Mouse (Mus musculus) testis, adult 2 months (tissue): ENCODE data around the gene Xpnpep2. TPM values are rescaled to one million over a fixed set of nuclear protein-coding genes. Genes with fewer than 3 reads are reported as not detected.

Source experiments
- H3K27ac ChIP-seq: fragments of 200-500 bp; 2 replicates; pipeline ENCODE4 v1.5.1; 2012; ENCODE audit warnings: low read depth, low read length; ENCODE audit not compliant: control insufficient read depth, insufficient read depth
- H3K27me3 ChIP-seq: fragments of 200-500 bp; 2 replicates; pipeline ENCODE4 v1.6.1; 2012; ENCODE audit warnings: mild to moderate bottlenecking, low read length, moderate library complexity; ENCODE audit not compliant: control insufficient read depth, insufficient read depth
- H3K36me3 ChIP-seq: fragments of 200-500 bp; 2 replicates; pipeline ENCODE4 v1.6.1; 2012; ENCODE audit warnings: mild to moderate bottlenecking, low read length; ENCODE audit not compliant: control insufficient read depth, insufficient read depth
- H3K4me1 ChIP-seq: fragments of 200-500 bp; 2 replicates; pipeline ENCODE4 v1.6.1; 2012; ENCODE audit warnings: low read length; ENCODE audit not compliant: control insufficient read depth, insufficient read depth
- H3K4me3 ChIP-seq: fragments of 200-500 bp; 2 replicates; pipeline ENCODE4 v1.5.1; 2012; ENCODE audit warnings: low read depth, mild to moderate bottlenecking, low read length, moderate library complexity, mixed read lengths; ENCODE audit not compliant: control insufficient read depth
- CTCF ChIP-seq: fragments of 200-500 bp; IDR thresholded peaks from 2 replicates; pipeline ENCODE4 v1.5.1; 2012; ENCODE audit warnings: low read depth, mild to moderate bottlenecking, inconsistent platforms, low read length, moderate library complexity; ENCODE audit not compliant: control insufficient read depth, insufficient read depth, insufficient replicate concordance
- POLR2A ChIP-seq: fragments of 200-500 bp; IDR thresholded peaks from 2 replicates; pipeline ENCODE4 v1.6.1; 2012; ENCODE audit warnings: low read depth, mild to moderate bottlenecking, inconsistent platforms, low read length, moderate library complexity; ENCODE audit not compliant: control insufficient read depth
- polyA plus RNA-seq: library from polyadenylated mRNA; depleted of rRNA; stranded (reverse); fragments of >200 nt; gene quantifications from 2 replicates; pipeline ENCODE4 v1.2.3, GENCODE M21; 2012

Xpnpep2 gene
- polyA plus RNA-seq, 1 experiment: 0.16 TPM

DNA sequence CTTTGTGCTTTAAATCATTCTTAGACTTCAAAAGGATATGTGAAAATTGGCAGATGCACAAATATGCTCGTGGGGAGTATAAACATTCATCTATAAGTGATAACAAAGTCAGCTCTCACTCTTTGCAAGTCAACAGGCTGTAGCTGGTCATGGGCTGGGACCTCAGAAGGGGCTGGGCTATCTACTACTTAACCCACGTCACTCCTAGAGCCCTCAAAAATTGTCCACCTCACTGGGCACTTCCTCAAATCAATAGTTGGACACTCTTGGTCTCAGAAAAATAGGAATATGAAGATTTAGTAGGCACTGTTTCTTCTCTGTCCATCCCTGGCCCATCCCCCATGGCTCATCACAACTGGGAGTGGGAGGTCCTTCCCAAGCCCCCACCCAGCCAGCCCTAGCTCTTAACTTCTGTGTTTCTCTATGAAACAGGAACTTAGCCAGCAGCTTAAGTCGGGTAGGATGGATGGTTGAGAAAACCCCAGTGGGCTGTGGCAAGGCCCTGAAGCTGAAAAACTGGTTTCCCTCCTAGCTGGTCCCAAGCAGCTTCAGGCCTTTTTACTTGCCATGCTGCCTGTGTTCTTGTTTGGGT, 31.9 kb downstream of the Xpnpep2 start:
- H3K36me3 ChIP-seq: no peaks in the 10 kb centered on the region
- no peak overlapping the region for H3K27ac ChIP-seq
- H3K4me1 ChIP-seq: peaks cover 2% of the 10 kb centered on the region
- no peaks in the 10 kb centered on the region for H3K27me3 ChIP-seq
- TF ChIP-seq POLR2A (no peak), CTCF (no peak)
- no peak overlapping the region for H3K4me3 ChIP-seq

DNA sequence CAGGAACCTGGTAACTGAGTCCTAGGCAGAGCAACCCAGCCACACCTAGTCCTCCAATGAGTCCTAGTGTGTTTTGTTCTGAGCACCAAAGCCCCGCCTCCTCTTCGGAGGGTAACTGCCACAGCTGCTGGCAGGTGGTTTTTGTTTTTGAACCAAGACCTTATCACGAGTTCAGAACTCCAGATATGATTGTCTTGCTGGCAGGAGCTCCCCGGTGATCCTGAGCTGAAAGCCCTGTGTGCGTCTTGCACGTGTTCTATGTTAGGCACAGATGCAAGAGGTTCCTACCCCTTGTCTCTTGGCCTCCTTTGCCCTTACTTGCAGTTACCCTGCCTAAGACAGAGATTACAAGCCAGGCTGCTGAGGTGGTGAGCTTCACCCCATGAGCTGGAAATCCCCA, 33.0 kb downstream of the Xpnpep2 start:
- TF ChIP-seq POLR2A (no peak), CTCF (no peak)
- no peaks in the 10 kb centered on the region for H3K36me3 ChIP-seq
- no peaks in the 10 kb centered on the region for H3K27me3 ChIP-seq
- peaks cover 2% of the 10 kb centered on the region for H3K4me1 ChIP-seq
- no peak overlapping the region for H3K27ac ChIP-seq
- no peak overlapping the region for H3K4me3 ChIP-seq

DNA sequence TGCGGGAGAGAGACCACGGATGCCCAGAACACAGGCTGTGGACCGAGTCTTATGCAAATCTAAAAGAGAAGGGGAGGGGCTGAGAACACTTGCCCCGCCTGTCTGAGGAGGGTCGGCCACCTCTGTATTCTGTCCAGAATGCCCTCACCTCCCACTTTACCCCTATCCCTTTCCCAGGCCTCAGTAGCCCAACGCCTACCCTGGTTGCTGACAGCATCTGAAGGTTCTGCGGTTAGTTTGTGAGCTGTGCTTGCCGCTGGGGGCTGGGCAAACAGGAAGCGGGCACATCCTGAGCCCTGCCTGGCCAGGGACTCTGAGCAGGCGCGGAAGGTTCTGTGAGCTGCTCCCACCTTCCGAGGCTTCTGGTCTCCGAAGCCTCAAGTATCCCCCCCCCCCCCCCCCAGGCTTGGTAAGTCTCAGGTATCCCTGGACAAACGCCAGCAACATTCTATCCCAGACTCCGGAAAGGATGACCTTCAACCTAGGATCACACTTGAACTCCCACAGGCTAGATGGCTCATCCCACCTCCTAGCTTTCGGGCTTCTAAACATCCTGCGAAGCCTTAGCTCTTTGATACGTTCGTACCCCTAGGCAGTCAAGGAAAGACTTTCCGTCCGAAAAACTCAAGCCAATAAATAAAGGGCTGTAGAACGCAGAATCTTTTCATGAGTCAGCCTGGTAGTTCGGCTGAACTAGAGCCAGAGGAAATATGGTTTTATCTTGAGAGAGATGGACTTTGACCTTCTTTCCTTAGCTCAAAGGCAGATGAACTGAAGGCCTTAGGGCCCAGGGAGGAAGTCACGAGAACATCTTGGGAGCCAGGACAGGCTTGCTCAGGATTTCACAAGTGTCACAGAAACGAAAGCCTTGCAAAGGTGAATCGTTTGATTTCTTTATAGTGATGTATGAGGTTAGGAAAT, 35.1 kb downstream of the Xpnpep2 start:
- H3K27me3 ChIP-seq: no peaks in the 10 kb centered on the region
- no peak for TF ChIP-seq CTCF
- no peak for TF ChIP-seq POLR2A
- H3K36me3 ChIP-seq: no peaks in the 10 kb centered on the region
- no peak overlapping the region for H3K27ac ChIP-seq
- H3K4me3 ChIP-seq: peak overlapping the region; percentile 35
- peaks cover 2% of the 10 kb centered on the region; the same call in 1 of the 2 replicates for H3K4me1 ChIP-seq

DNA sequence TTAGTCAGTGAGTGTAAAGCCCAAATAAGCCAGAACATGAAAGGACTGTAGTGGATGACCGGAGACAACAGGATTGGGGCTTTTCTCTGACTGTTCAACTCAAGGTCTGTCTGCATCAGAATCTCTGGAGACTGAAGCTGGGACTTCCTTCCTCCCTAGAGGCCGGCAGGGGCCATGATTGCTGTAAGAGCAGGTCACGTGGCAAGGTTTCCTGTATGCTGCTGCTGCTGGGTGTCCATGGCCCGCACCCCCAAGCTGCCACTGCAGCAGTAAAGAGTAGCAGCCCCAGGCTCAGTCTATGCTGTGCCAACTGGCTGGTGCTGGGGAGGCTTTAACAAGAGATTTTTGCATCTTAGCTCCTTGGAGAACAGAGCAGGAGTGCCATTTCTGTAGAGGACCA, 37.7 kb downstream of the Xpnpep2 start, which contains the start of gene Sash3:
TSS of gene Sash3 (plus strand) at position 175 of the 400 bp plus-strand sequence.
- no peak within 1 kb of the TSS for H3K27ac ChIP-seq
- no peaks in the 10 kb centered on the region for H3K36me3 ChIP-seq
- H3K27me3 ChIP-seq: no peaks in the 10 kb centered on the region
- H3K4me1 ChIP-seq: peaks cover 2% of the 10 kb centered on the region; the same call in 1 of the 2 replicates
- no peak for TF ChIP-seq POLR2A
- TF ChIP-seq CTCF: no peak
- H3K4me3 ChIP-seq: no peak within 1 kb of the TSS

DNA sequence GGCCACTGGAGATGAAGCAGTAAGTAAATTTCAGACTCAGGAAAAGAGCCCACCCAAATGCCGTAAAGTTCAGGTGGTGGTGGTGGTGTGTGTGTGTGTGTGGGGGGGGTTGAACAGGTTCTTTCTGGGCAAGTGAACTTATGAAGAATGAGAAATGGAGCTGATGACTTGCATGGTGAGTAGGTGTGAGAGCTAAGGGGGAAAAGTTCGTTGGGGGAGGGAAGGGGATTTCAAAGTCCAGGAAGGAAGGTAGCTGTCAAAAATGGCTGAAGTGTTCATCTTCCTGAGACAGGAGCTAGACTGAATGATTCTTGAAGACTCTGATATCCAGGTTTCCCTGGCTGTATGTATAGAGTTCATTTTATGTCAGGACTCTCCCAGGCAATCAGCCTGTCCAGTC, 38.7 kb downstream of the Xpnpep2 start:
- H3K4me3 ChIP-seq: no peak overlapping the region
- TF ChIP-seq CTCF: no peak
- no peak for TF ChIP-seq POLR2A
- peaks cover 2% of the 10 kb centered on the region; the same call in 1 of the 2 replicates for H3K4me1 ChIP-seq
- H3K27ac ChIP-seq: no peak overlapping the region
- no peaks in the 10 kb centered on the region for H3K27me3 ChIP-seq
- no peaks in the 10 kb centered on the region for H3K36me3 ChIP-seq

DNA sequence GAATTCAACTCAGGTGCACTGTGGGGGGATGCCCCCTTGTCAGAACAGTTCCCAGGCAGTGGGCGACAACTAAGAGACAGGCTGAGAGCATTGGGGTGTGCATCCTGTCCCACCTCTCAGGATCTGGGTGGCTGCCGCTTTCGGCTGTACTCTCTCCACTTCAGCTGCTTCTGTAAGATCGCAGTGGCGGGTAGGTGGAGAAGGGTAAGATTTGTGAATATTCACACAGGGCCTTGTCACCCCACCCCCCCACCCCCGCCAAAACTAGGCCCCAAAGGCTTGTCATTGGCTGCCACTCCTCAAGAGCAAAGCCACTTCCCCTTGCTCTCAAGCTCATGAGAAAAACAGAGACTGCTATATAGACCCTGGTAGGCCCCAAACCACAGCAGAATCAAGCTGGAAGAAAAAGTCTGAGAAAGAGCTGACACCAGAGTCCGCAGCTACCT, 39.2 kb downstream of the Xpnpep2 start:
- Histone ChIP-seq H3K36me3 (no peaks in the 10 kb centered on the region), H3K4me1 (peaks cover 2% of the 10 kb centered on the region; the same call in 1 of the 2 replicates), H3K4me3 (no peak overlapping the region), H3K27me3 (no peaks in the 10 kb centered on the region), H3K27ac (no peak overlapping the region)
- no peak for TF ChIP-seq CTCF
- no peak for TF ChIP-seq POLR2A

DNA sequence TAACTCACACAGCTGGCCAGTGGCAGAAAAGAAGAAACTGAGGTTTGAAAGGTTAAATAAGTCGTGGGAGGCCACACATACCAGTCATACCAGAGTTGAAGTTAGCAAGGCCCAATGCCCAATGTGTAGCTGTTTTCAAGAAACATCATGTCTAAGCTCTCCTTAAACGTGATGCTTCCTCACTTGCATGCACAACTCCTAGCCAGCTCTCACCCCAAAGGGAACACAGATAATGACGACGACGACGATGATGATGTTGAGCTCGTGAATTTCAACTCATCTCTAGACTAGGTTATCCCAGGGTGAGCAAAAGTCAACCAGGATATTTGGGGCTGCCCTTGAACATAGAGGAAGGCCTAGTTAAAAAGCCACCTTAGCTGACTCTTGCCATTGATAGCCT, 43.6 kb downstream of the Xpnpep2 start:
- H3K4me1 ChIP-seq: no peaks in the 10 kb centered on the region
- no peak overlapping the region for H3K4me3 ChIP-seq
- no peaks in the 10 kb centered on the region for H3K27me3 ChIP-seq
- TF ChIP-seq POLR2A (no peak), CTCF (no peak)
- H3K27ac ChIP-seq: no peak overlapping the region
- no peaks in the 10 kb centered on the region for H3K36me3 ChIP-seq
